Mouse (Mus musculus) megakaryocyte, embryonic 14.5 days (primary cell): ENCODE measurements around the gene Ciz1. TPM values are rescaled to one million over a fixed set of nuclear protein-coding genes. Genes with fewer than 3 reads are reported as not detected.

Source experiments
- H3K27me3 ChIP-seq: replicated peaks from 2 replicates; pipeline ENCODE3; 2012; ENCODE audit warnings: inconsistent platforms
- H3K36me3 ChIP-seq: replicated peaks from 2 replicates; pipeline ENCODE3; 2012; ENCODE audit warnings: low read length, inconsistent platforms, mixed read lengths
- H3K4me1 ChIP-seq: 2 replicates; pipeline ENCODE4 v1.6.1; 2012; ENCODE audit warnings: inconsistent platforms
- H3K4me3 ChIP-seq: replicated peaks from 2 replicates; pipeline ENCODE3; 2012; ENCODE audit warnings: moderate library complexity, mild to moderate bottlenecking, inconsistent platforms
- H3K9me3 ChIP-seq: 2 replicates; pipeline ENCODE4 v1.6.1; 2012; ENCODE audit warnings: inconsistent platforms
- FLI1 ChIP-seq: IDR thresholded peaks from 2 replicates; pipeline ENCODE4 v1.6.1; 2012; ENCODE audit warnings: low read length, inconsistent platforms, mixed read lengths
- GATA1 ChIP-seq: IDR thresholded peaks from 3 replicates; pipeline ENCODE4 v1.6.1; 2012; ENCODE audit warnings: mixed read lengths, low read length, inconsistent platforms, borderline replicate concordance
- polyA plus RNA-seq: library from polyadenylated mRNA; stranded (reverse); fragments of >175 nt; gene quantifications from 2 replicates; pipeline ENCODE4 v1.2.3, GENCODE M21; 2012; ENCODE audit warnings: low replicate concordance; ENCODE audit not compliant: insufficient read depth

Gene Ciz1
- polyA plus RNA-seq, 1 experiment: 163 TPM

DNA sequence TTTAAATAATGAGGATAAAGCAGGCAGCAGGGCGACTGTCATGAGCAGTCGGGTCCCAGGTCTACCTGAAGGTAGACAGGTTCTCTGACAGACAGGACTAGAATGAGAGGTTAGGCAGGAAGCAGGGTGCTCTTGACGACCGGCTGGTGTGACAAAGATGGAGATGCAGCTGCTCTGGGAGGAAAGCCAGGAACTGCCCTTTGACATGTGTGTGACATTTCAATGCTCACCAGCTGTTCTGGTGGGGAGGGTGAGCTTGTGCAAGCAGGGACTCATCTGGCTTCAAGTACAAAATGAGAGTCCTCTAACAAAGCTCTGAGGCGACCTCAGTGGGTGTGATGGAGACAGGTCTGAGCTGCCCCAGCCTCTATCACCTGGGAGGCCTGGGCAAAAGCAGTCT, 61.8 kb downstream of the Ciz1 start:
- H3K4me3 ChIP-seq: no peak overlapping the region
- peaks cover 4% of the 10 kb centered on the region; the same call in 1 of the 2 replicates for H3K4me1 ChIP-seq
- TF ChIP-seq FLI1 (no peak), GATA1 (no peak)
- H3K27me3 ChIP-seq: peaks cover 4% of the 10 kb centered on the region
- no peaks in the 10 kb centered on the region for H3K9me3 ChIP-seq
- H3K36me3 ChIP-seq: peaks cover 56% of the 10 kb centered on the region

GRCm38 (mm10) chr2:32415801-32416200, 63.7 kb downstream of the Ciz1 start:
- H3K36me3 ChIP-seq: peaks cover 75% of the 10 kb centered on the region
- H3K27me3 ChIP-seq: peaks cover under 1% of the 10 kb centered on the region
- H3K4me1 ChIP-seq: peaks cover 8% of the 10 kb centered on the region; the same call in 1 of the 2 replicates
- no peaks in the 10 kb centered on the region for H3K9me3 ChIP-seq
- H3K4me3 ChIP-seq: no peak overlapping the region
- no peak for TF ChIP-seq GATA1

- Histone ChIP-seq H3K36me3 (peaks cover 82% of the 10 kb centered on the region), H3K9me3 (no peaks in the 10 kb centered on the region), H3K27me3 (no peaks in the 10 kb centered on the region), H3K4me1 (peaks cover 10% of the 10 kb centered on the region), H3K4me3 (no peak overlapping the region)
- TF ChIP-seq FLI1 (no peak), GATA1 (no peak)
Observed at GRCm38 (mm10) chr2:32416556-32416955, 64.4 kb downstream of the Ciz1 start.

DNA sequence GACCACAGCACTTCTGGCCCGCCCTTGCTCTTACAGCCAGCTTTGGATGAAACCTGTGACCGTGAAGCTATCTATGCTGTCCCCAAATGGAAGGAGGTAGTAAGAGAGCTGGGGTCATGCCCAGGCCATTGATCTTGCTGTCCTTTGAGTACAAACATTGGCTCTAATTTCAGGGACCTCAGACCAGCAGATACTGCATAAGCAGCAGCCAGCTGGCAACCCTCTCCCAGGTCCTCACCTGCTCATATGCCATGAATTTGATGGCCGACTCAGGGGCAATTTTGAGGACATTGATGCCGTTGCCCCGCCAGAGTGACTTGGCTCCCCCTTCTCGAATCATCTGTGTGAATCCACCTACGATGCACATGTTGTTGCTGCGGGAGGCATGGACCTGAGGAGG, 65.4 kb downstream of the Ciz1 start:
- Histone ChIP-seq H3K9me3 (no peaks in the 10 kb centered on the region), H3K4me1 (peaks cover 19% of the 10 kb centered on the region), H3K36me3 (peaks cover 86% of the 10 kb centered on the region), H3K4me3 (no peak overlapping the region), H3K27me3 (no peaks in the 10 kb centered on the region)
- TF ChIP-seq FLI1 (no peak), GATA1 (no peak)

DNA sequence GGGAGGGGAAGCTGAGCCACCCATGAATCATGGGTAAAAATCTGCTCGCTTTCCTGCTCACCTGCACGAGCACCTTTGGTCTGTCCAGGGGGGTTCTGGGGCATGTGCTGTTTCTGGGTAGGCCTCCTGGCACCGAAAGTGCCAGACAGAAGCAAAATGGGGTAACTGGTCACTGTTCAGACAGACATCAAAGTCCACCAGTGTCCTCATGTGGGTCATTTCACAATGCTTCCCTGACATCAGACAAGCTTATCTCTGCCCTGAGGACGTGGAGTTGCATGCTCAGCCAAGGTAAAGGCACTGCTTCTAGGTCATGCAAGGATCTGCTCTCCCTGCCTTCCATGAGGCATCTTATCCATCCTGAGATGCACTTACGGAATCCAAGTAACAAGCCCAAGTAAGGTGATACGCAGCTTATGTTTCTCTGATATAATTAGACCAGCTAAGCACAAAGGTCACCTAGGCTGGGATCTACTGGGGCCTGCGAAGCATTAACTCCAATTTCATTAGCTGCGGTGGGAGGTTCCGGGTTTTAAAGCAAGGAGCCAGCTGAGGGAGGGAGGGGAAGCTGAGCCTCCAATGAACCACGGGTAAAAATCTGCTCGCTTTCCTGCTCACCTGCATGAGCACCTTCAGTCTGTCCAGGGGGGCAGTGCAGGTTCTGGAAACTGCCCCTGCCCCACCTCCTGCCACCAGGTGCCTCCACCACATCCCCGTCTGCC, 66.5 kb downstream of the Ciz1 start:
- H3K36me3 ChIP-seq: peaks cover 83% of the 10 kb centered on the region

GRCm38 (mm10) chr2:32419359-32419758, 67.2 kb downstream of the Ciz1 start:
- Histone ChIP-seq H3K36me3 (peaks cover 76% of the 10 kb centered on the region), H3K4me3 (no peak overlapping the region), H3K27me3 (no peaks in the 10 kb centered on the region), H3K9me3 (no peaks in the 10 kb centered on the region), H3K4me1 (peaks cover 33% of the 10 kb centered on the region)
- TF ChIP-seq FLI1 (no peak), GATA1 (no peak)

More for the DNA sequence above, 66.5 kb downstream of the Ciz1 start:
- TF ChIP-seq FLI1 (no peak), GATA1 (no peak)
- Histone ChIP-seq H3K9me3 (no peaks in the 10 kb centered on the region), H3K27me3 (no peaks in the 10 kb centered on the region), H3K4me3 (no peak overlapping the region), H3K4me1 (peaks cover 26% of the 10 kb centered on the region)

GRCm38 (mm10) chr2:32420066-32420608, 68.0 kb downstream of the Ciz1 start:
- Histone ChIP-seq H3K4me3 (peak overlapping the region; percentile 52), H3K36me3 (peaks cover 68% of the 10 kb centered on the region), H3K4me1 (peaks cover 41% of the 10 kb centered on the region), H3K9me3 (no peaks in the 10 kb centered on the region), H3K27me3 (no peaks in the 10 kb centered on the region)
- TF ChIP-seq FLI1: no peak
- TF ChIP-seq GATA1: no peak

DNA sequence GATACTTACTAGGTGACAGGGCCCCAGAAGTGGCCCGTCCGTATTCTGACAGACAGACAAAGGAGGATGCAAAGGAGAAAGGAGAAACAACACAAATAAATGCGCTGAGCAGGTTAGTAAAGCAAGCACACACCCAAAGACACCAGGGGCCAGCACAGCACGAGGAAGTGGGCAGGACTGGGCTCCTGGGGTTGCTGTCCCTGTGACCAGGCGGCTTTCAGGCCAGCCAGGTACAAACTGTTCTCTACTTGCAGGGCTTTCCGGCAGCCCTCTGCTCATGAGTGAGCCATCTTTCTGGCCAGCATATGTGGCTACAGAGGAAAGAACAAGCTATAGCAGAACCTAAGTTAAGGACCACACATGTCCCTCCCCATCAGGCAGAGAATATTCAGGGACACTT, 68.5 kb downstream of the Ciz1 start:
- Histone ChIP-seq H3K27me3 (no peaks in the 10 kb centered on the region), H3K4me1 (peaks cover 45% of the 10 kb centered on the region), H3K9me3 (no peaks in the 10 kb centered on the region), H3K36me3 (peaks cover 65% of the 10 kb centered on the region), H3K4me3 (no peak overlapping the region)
- TF ChIP-seq GATA1: no peak
- TF ChIP-seq FLI1: no peak

- Histone ChIP-seq H3K36me3 (peaks cover 57% of the 10 kb centered on the region), H3K4me3 (no peak overlapping the region), H3K9me3 (no peaks in the 10 kb centered on the region), H3K4me1 (peaks cover 55% of the 10 kb centered on the region), H3K27me3 (no peaks in the 10 kb centered on the region)
- TF ChIP-seq GATA1 (no peak), FLI1 (no peak)
Observed at GRCm38 (mm10) chr2:32421851-32422251, 69.7 kb downstream of the Ciz1 start.

DNA sequence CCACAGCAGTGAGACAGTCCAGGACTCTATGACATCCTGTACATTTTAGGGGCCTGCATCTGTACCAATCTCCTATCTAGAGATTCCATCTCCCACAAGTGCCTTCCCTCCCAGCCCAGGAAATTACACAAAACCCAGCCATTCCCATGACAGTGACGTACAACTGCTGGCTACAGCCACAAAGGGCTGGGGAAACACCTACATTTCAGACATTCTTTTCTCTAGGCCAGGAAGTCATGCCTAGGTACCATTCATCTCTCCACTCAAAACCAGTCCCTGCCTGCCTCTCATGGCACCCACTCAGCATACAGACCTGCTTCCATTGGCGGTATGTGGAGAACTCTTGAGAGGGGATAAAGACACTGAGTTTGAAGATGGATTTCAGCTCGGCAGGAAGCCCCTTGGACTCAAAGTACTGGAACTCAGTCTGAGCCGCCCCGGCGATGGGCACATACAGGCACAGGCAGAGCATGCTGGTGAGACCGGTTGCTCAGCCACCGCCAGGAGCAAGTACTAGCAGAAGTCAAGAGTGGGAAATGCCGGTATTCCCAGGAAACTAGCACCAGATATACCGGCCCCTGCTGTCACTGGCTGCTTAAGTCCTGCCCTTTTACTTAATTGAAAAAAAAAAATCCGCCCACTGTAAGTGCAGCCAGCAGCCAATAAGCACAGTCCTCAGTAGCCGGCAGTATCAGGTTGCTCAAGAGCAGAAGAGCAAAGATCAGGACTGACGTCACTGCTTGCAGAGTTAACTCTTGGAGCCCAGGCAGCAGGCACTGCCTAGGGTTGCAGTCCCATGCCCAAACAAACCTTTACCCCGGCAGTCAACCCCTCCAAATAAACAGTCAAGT, 71.6 kb downstream of the Ciz1 start:
- Histone ChIP-seq H3K4me1 (peaks cover 70% of the 10 kb centered on the region), H3K27me3 (no peaks in the 10 kb centered on the region), H3K36me3 (peaks cover 39% of the 10 kb centered on the region), H3K4me3 (peak overlapping the region; percentile 88), H3K9me3 (no peaks in the 10 kb centered on the region)
- no peak for TF ChIP-seq GATA1

GRCm38 (mm10) chr2:32424796-32425195, 72.7 kb downstream of the Ciz1 start:
- TF ChIP-seq FLI1 (no peak), GATA1 (no peak)
- H3K36me3 ChIP-seq: peaks cover 31% of the 10 kb centered on the region
- no peaks in the 10 kb centered on the region for H3K9me3 ChIP-seq
- H3K4me3 ChIP-seq: no peak overlapping the region
- no peaks in the 10 kb centered on the region for H3K27me3 ChIP-seq
- H3K4me1 ChIP-seq: peaks cover 81% of the 10 kb centered on the region
